Mouse (Mus musculus): ENCODE data around the gene Sema4g.

Sema4g gene

DNA sequence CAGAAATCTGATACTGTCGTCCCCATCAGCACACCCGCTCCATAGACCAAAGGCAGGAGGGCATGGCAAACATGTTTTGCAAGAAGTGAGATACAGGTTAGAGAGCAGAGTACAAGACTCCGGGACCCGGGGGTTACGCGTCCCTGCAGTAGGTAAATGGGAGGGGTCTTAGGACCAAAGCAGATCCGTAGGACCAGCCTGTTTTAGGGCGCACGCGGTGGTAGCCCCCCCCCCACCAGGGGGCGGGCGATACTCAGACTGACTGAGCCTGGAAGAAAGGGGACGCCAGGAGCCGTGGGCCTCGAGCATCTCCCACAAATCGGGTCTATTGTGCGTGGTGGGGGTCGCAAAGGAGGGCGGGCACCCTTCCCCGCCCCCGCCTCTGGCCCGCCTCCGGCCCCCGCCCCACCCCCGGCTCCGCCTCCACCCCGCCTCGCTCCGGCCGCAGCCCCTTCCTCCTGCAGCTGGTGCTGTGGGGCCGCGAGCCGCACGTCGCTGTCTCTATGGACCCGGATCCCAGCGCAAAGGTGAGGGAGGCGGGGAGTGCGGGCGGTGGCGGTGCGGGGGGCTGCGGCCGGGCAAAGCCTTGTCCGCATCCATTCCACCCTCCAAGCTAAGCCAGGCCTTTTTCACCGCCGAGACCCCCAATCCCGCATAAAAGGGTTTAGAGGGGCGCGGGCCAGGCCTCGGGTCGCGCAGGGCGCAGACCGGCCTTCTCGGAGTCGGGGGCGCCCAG lies at the start of gene Sema4g:
TSS of gene Sema4g (plus strand) at position 271 of the 736 bp plus-strand sequence.
- no peak for DNase-seq (ENCODE audit: low spot score in 2 of 2)

DNA sequence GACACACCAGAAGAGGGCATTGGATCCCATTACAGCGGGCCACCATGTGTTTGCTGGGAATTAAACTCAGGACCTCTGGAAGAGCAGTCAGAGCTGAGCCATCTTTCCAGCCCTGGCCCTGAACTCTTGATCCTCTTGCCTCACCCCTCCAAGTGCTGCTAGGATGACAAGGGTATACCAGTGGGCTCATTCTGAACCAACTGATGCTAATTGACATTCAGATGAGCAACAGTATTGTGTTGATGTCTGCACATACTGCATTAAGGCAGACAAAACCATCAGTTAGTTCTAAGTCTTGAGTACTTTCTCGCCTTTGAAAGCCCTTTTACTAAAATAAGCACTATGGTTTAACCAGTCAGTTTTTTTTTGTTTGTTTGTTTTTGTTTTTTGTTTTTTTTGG lies 29.3 kb upstream of the Sema4g start:
- DNase-seq (ENCODE audit: low spot score in 2 of 2), result no peak

DNA sequence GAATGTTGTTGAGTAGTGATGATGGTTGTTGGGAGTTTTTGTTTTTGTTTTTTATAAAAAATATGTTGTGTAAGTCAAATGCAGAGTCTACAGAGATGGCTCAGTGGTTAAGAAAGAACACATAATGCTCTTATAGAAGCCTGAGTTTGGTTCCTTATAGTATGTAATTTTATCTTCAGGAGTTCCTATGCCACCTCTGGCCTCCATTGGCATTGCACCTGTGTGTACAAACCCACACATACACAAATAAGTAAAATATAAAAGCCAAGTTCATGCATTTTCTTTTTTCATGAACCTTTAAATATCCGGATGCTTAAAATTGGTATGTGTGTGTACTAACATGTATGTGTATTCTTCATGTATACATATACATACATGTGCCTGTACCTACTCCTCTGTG lies 22.9 kb upstream of the Sema4g start:
- DNase-seq (ENCODE audit: low spot score in 2 of 2), result no peak

DNA sequence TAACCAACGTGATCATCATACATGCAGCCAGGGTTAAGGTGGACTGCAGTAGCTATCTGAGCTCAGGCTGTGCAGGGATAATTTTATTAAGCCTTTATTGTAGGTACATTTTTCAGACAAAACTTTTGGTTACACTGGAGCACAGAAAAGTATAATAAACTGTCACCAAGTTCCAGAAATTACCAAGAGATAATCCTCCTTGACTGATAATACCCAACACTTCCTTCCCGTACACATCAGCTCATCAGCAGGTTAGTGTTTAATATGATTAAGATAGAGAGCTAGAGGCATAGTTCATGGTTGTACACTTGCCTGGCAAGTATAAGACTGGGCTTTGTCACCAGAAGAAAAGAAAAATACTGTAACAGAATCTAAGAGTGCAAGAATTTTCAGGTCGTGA lies 20.6 kb upstream of the Sema4g start:
- DNase-seq (ENCODE audit: low spot score in 2 of 2), result no peak

GRCm38 (mm10) chr19:44976636-44977035 lies 12.3 kb upstream of the Sema4g start:
- no peak for DNase-seq (ENCODE audit: low spot score in 2 of 2)

DNA sequence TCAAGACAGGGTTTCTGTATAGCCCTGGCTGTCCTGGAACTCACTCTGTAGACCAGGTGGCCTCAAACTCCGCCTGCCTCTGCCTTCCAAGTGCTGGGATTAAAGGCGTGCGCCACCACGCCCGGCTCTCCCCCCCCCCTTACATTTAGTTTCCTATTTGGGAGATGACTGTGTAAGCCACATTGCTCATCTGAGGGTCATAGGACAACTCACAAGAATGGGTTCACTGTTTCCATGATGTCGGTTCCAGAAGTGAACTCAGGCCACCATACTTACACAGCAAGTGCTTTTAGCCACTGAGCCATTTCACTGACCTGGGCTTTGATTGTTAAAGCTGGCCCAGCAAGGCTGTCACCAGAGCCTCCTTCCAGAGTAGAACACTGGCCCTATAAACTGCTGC lies 11.8 kb upstream of the Sema4g start:
- DNase-seq (ENCODE audit: low spot score in 2 of 2), result no peak

- no peak for DNase-seq (ENCODE audit: low spot score in 2 of 2)
Measured at GRCm38 (mm10) chr19:44980787-44981186, 8.1 kb upstream of the Sema4g start.

DNA sequence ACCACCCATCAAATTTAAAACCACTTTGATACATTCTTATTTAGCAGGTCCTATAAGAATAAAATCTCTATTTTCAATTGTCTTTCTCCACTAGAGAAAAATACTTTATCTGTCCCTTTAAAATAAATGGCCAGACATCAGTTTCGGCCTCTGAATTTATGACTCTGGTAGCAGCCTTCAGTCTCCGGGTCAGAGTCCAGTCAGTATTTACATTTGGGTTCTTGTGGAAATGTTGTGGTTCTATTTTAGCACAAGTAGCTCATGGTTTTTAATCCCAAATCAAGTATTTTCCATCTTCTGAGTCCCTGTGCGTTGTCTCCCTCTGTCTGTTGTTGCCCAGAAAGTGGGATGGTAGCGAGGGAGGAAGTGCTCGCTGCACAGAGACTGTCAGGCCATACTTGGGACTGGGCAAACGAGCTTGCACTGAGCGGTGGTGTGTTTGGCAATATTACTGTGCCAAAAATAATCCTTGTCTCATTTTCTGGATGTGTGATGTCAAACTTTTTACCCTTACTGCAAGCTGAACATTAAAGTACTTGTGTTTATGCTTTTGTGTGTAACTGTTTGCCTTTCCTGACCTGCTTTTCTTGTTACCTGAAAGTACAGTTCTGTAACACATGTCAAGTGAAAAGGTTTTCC lies 6.3 kb upstream of the Sema4g start:
- DNase-seq (ENCODE audit: low spot score in 2 of 2), result no peak

DNA sequence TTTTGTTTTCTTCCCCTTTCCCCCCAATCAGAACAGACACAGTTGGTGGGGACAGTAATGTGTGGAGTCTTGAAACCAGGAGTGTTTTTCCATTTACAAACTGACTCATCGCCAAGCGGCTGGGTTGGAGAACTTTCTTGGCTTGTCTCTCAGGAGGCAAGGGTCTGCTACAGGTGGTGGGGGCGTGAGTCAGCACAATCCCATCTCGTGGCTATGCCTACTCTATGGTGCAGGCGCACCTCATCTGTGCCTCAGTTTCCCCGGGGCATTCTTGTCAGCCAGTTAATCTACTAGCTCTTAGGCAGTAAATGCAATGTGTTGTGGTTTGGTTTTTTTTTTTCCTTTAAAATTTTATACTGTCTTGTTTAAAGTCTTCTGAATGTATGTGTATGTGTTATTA lies 5.5 kb upstream of the Sema4g start:
- DNase-seq (ENCODE audit: low spot score in 2 of 2), result no peak

GRCm38 (mm10) chr19:44984420-44984819 lies 4.5 kb upstream of the Sema4g start:
- no peak for DNase-seq (ENCODE audit: low spot score in 2 of 2)

DNA sequence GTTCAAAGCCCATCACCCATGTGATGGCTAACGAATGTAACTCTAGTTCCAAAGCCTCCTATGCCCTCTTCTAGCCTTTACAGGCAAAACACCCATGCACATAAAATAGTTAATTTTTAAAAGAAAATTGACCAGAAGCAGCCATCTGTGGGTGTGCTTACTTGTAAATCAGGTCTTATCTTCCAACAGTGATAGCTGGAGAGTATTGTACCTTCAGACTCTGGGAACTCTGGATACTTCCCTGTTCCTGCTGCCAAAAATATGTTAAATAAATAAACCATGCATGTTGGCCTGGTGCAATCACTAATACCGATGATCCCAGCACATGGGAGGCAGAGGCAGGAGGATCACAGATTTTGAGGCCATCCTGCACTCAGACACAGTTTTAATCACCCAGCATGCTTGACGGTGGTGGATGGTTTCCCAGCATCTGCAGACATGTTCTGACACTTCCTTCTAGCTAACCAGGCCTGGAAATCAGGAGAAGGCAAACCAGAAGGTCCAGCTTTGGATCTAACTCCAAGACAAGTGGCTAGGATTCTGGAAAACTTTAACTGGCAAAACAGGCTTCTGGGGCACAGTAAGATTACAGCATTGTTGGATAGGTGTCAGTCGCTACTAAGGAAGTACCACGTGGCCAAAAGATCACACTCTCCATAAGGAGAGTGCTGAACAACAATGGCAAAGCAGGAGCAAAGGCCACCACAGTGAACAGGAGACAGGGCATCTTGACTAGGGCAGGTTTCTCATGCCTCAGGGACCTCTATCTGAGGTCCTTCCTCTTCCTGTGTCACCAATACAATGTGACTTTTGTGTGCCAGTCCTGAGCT lies 3.5 kb upstream of the Sema4g start:
- DNase-seq (ENCODE audit: low spot score in 2 of 2), result no peak

DNA sequence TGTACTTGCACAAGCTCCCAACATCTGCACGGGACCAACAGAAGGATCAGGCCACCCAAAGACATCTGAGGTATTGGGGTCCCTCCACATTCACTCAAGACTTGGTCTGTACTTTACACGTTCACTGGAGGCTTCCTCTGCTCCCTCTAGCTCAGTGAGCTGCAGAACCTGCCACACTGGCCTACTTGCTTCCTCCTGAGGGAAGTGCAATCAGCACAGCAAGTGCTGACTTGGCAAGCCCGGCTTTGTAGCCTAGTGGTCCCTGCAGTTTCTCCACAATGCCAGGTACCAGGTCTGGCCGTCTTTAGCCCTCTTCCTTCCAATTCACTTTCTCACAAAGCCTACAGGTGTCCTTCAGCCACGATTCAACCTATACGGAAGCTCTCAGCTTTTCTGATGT lies 1.9 kb upstream of the Sema4g start:
- no peak for DNase-seq (ENCODE audit: low spot score in 2 of 2)

- no peak for DNase-seq (ENCODE audit: low spot score in 2 of 2)
Measured at GRCm38 (mm10) chr19:44987851-44988250, 1.1 kb upstream of the Sema4g start.

GRCm38 (mm10) chr19:44988321-44988720 lies 580 bp upstream of the Sema4g start:
- DNase-seq (ENCODE audit: low spot score in 2 of 2), result no peak

DNA sequence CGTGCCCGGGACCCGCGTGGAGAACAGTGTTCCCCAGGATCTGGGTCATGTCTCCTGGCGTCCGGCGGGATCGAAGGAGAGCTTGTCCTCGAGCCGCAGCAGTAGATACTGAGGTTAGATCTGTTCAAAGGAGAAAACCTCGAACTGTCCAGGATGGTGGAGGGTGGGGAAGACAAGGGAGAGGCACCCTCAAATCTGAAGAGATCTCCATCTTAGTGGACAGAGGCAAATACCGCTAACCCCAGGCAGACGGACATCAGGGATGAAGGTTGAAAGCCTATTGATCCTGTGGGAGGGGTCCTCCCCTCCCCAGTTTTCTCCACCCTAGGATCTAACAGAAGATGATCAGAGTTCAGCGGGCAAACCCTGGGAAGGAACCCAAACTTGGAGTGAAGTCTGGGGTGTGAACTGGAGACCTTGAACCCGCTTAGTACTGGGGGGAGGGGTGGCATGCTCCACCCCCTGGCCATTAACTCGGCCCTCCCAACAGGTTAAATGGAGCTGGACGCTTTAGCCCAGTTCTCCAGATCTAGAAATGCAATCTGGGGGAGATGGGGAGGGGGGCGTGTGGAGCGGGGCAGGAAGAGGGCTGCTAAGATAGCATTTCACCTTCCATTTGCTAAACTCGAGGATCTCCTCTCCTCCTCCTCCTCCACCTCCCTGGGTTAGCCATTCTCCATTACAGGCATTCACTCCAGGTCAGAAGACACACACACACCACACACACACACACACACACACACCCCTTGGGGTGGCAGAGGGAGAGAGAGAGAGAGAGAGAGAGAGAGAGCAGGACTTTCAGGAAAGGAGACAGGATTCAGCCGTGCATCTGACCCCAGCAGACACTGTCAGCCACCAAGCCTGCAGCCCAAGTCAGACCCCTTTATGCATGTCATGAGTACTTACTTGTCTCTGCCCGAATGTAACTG lies 930 bp downstream of the Sema4g start:
- no peak for DNase-seq (ENCODE audit: low spot score in 2 of 2)

- DNase-seq (ENCODE audit: low spot score in 2 of 2), result no peak
Measured at GRCm38 (mm10) chr19:44991031-44991430, 2.1 kb downstream of the Sema4g start.

GRCm38 (mm10) chr19:44992246-44992645 lies 3.3 kb downstream of the Sema4g start:
- no peak for DNase-seq (ENCODE audit: low spot score in 2 of 2)

GRCm38 (mm10) chr19:44992712-44993111 lies 3.8 kb downstream of the Sema4g start:
- DNase-seq (ENCODE audit: low spot score in 2 of 2), result no peak

- DNase-seq (ENCODE audit: low spot score in 2 of 2), result no peak
Measured at GRCm38 (mm10) chr19:44997786-44998185, 8.9 kb downstream of the Sema4g start.

DNA sequence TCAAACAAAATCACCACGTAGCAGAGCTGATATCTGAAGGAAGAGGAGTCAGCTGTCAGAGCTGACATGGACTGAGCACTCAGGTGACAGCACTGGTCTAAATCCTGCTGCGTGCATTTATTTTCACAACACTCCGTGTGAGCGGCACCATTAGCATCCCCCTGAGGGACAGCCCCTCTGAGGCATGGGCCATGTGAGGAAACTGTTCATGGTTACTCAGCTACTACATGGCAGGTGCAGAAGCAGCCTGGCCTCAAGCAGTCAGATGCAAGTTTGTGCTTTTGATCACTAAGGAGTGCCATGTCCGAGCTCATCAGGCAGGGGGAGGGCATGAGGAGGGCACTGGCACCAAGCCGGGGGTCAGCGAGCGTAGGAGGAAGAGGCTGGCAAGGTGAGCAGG lies 10.7 kb downstream of the Sema4g start:
- DNase-seq (ENCODE audit: low spot score in 2 of 2), result no peak

- no peak for DNase-seq (ENCODE audit: low spot score in 2 of 2)
Measured at GRCm38 (mm10) chr19:45002301-45002700, 13.4 kb downstream of the Sema4g start.

All from urinary bladder, postnatal 4 days (tissue).